Mouse (Mus musculus) small intestine, adult 2 months (tissue): Measurements from ENCODE around the gene 4921530L21Rik.

Experiments used
- CTCF ChIP-seq: fragments of 200-500 bp; IDR thresholded peaks from 2 replicates; pipeline ENCODE4 v1.5.1; 2012; ENCODE audit warnings: low read depth, mild to moderate bottlenecking, control low read depth, inconsistent platforms, low read length, moderate library complexity, mixed read lengths; ENCODE audit not compliant: insufficient replicate concordance, insufficient read length; ENCODE audit errors: extremely low read depth
- POLR2A ChIP-seq: fragments of 200-500 bp; IDR thresholded peaks from 2 replicates; pipeline ENCODE4 v1.6.1; 2012; ENCODE audit warnings: low read depth, mild to moderate bottlenecking, control low read depth, inconsistent platforms, low read length, moderate library complexity

GRCm38 (mm10) chr14:95926742-95927141, 45.7 kb downstream of the 4921530L21Rik start:
- TF ChIP-seq POLR2A (no peak), CTCF (no peak)
